Mouse (Mus musculus): Measurements from ENCODE around the gene Skap1. TPM values are rescaled to one million over a fixed set of nuclear protein-coding genes. Genes with fewer than 3 reads are reported as not detected.

Gene Skap1
- total and polyA plus RNA-seq, 3 experiments, result 0.25 to 0.98 TPM; not detected in 1

DNA sequence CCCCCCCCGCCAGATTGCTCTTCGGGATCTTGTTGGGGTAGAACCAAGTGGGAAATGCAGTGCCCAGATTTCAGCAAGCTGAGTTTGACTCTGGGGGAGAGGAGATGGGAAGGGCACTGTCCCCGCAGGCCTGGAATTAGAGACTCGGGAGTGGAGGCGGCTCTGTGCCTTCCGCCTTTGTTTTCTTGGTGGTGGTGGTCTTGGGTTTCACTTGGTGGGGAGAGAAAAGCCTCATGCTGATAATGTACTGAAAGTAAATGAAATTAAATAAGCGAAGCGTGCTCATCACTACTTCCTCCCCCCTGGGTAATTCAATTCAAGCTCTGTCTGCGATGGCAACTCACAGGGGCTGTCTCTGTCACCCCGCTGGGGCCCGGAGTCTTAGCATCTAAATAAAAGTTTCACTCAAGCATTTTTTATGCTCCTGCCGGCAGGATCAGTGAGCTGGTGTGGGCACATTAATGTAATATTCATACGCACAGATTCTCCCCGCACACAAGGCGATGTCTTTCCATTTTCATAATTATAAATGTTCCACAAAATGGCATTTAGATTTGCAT, 231.9 kb downstream of the Skap1 start:
- intact Hi-C loops (cut with DNase I), result no loop called here
- DNase-seq, result no peak
- Histone ChIP-seq H3K4me1 (ENCODE audit: control insufficient read depth, insufficient read depth, low read length) (no peaks in the 10 kb centered on the region), H3K27me3 (ENCODE audit: control insufficient read depth, insufficient read depth, low read length) (no peaks in the 10 kb centered on the region), H3K9ac (ENCODE audit: low read depth, low read length) (no peak overlapping the region), H3K79me2 (replicated peaks; ENCODE audit: control insufficient read depth, insufficient read depth, low read length) (no peaks in the 10 kb centered on the region), H3K27ac (no peak overlapping the region), H3K4me3 (no peak overlapping the region), H3K36me3 (ENCODE audit: control insufficient read depth, insufficient read depth, low read length) (no peaks in the 10 kb centered on the region)
- 82% methylated on average over 15 of the region's 15 CpGs for WGBS
- no peak for TF ChIP-seq CTCF (IDR thresholded peaks at IDR 0.05)

DNA sequence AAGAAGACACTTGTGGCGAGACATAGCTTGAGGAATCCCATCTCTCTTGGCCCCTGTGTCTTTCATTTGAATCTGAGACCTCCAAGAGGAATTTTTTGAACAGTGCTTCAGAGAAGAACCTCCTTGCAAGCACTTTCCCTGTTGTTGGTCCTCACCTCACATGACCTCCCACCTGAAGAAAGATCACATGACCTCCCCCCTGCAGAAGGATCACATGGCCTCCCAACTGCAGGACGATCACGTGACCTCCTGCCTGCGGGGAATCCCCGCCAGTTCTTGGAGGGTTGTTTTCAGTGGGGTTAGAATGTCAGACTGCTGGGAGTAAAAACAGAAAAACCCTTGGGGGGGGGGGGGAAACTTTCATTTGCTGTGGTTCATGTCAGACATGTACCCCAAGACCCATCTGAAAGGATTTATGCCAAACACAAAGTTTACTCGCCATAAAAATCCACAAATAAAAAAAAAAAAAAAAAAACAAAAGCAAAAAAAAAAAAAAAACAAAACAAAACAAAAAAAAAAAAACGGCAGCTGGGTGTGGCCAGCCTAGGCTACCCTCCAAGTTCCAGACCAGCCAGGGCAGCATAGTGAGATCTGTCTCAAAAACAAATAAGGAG, 232.6 kb downstream of the Skap1 start:
- Histone ChIP-seq H3K36me3 (ENCODE audit: control insufficient read depth, insufficient read depth, low read length) (no peaks in the 10 kb centered on the region), H3K9ac (ENCODE audit: low read depth, low read length) (no peak overlapping the region), H3K79me2 (replicated peaks; ENCODE audit: control insufficient read depth, insufficient read depth, low read length) (no peaks in the 10 kb centered on the region), H3K27me3 (ENCODE audit: control insufficient read depth, insufficient read depth, low read length) (no peaks in the 10 kb centered on the region), H3K4me1 (ENCODE audit: control insufficient read depth, insufficient read depth, low read length) (no peaks in the 10 kb centered on the region), H3K27ac (no peak overlapping the region), H3K4me3 (no peak overlapping the region)
- TF ChIP-seq EP300 (IDR thresholded peaks at IDR 0.05; ENCODE audit: insufficient read depth, low read depth, low read length) (no peak), POLR2A (IDR thresholded peaks at IDR 0.05; ENCODE audit: insufficient read depth, low read depth, low read length) (no peak), CTCF (IDR thresholded peaks at IDR 0.05) (no peak)
- WGBS, result 30% methylated on average over 7 of the region's 7 CpGs
- intact Hi-C loops (cut with DNase I), result no loop called here
- DNase-seq, result peak in 1 of 2 experiments; percentile 5

DNA sequence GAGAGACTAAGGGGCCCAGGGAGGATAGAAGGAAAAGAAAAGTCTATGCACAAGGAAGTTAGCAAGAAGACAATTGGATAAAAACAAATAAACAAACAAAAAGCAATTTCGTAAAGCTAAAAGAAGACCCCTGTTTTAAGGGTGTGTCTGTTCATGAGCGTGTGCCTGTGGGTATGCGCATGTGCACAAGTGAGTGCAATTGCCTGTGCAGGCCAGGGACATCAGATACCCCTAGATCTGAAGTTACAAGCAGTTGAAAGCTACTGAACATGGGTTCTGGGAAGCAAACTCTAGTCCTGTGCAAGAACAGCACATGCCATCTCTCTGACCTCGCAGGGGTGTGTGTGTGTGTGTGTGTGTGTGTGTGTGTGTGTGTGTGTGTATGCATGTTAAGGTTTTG, 233.1 kb downstream of the Skap1 start:
- Histone ChIP-seq H3K4me3 (no peak overlapping the region), H3K36me3 (ENCODE audit: control insufficient read depth, insufficient read depth, low read length) (no peaks in the 10 kb centered on the region), H3K27ac (no peak overlapping the region), H3K9ac (ENCODE audit: low read depth, low read length) (no peak overlapping the region), H3K4me1 (ENCODE audit: control insufficient read depth, insufficient read depth, low read length) (no peaks in the 10 kb centered on the region), H3K79me2 (replicated peaks; ENCODE audit: control insufficient read depth, insufficient read depth, low read length) (no peaks in the 10 kb centered on the region), H3K27me3 (ENCODE audit: control insufficient read depth, insufficient read depth, low read length) (no peaks in the 10 kb centered on the region)
- no peak for DNase-seq
- intact Hi-C loops (cut with DNase I), result no loop called here
- TF ChIP-seq POLR2A (IDR thresholded peaks at IDR 0.05; ENCODE audit: insufficient read depth, low read depth, low read length) (no peak), CTCF (IDR thresholded peaks at IDR 0.05) (no peak), EP300 (IDR thresholded peaks at IDR 0.05; ENCODE audit: insufficient read depth, low read depth, low read length) (no peak)
- 85% methylated on average over 4 of the region's 4 CpGs for WGBS

DNA sequence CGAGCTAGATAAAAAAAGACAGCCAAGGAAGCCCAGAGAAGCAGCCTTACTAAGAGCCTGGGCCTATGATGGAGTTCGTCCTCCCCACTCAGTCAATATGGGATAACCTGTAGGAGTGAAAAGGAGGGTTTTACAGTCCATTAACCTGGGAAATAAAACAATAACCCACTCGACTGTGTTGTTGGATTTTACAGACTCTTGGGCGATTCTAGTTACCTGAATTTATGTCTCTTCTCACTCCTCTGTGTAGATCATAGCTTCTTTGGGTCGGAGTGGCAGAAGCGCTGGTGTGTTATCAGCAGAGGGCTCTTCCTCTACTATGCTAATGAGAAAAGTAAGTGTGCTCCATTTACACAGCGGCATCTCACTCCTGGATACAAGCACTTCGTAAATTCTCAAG, 239.4 kb downstream of the Skap1 start:
- DNase-seq, result no peak
- H3K27me3 ChIP-seq (ENCODE audit: control insufficient read depth, insufficient read depth, low read length), result peaks cover 1% of the 10 kb centered on the region; the same call in 1 of the 2 replicates
- H3K9ac ChIP-seq (ENCODE audit: low read depth, low read length), result no peak overlapping the region
- no peaks in the 10 kb centered on the region for H3K79me2 ChIP-seq (replicated peaks; ENCODE audit: control insufficient read depth, insufficient read depth, low read length)
- intact Hi-C loops (cut with DNase I), result no loop called here
- no peak for TF ChIP-seq EP300 (IDR thresholded peaks at IDR 0.05; ENCODE audit: insufficient read depth, low read depth, low read length)
- no peak for TF ChIP-seq CTCF (IDR thresholded peaks at IDR 0.05)
- no peak for TF ChIP-seq POLR2A (IDR thresholded peaks at IDR 0.05; ENCODE audit: insufficient read depth, low read depth, low read length)
- no peaks in the 10 kb centered on the region for H3K36me3 ChIP-seq (ENCODE audit: control insufficient read depth, insufficient read depth, low read length)
- no peak overlapping the region for H3K27ac ChIP-seq
- WGBS, result 70% methylated on average over 8 of the region's 8 CpGs
- no peaks in the 10 kb centered on the region for H3K4me1 ChIP-seq (ENCODE audit: control insufficient read depth, insufficient read depth, low read length)
- H3K4me3 ChIP-seq, result no peak overlapping the region

DNA sequence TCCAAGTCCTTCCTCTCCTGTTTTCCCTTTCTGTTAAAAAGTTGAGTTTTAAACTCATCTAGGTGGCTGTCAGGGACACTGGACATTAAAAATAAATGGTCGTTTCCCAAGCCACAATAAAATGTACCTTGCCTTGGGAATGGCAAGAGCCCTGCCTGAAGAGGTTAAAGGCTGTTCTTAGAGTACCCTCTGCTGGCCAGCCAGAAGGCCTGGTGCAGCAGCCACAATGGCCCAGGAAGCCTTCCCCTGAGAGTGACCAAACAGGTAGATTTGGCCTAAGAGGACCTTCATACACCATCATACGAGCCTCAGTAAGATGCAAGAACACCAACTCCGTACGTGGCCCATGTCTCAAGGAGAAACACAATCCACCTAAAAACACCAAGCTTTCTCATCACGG, 246.9 kb downstream of the Skap1 start:
- TF ChIP-seq CTCF (IDR thresholded peaks at IDR 0.05) (0 out of 2 replicates have a peak, but pooled peaks have one; percentile 9), POLR2A (IDR thresholded peaks at IDR 0.05; ENCODE audit: insufficient read depth, low read depth, low read length) (no peak)
- Histone ChIP-seq H3K36me3 (ENCODE audit: control insufficient read depth, insufficient read depth, low read length) (no peaks in the 10 kb centered on the region), H3K4me3 (no peak overlapping the region), H3K9ac (ENCODE audit: low read depth, low read length) (no peak overlapping the region), H3K27me3 (ENCODE audit: control insufficient read depth, insufficient read depth, low read length) (no peaks in the 10 kb centered on the region), H3K79me2 (replicated peaks; ENCODE audit: control insufficient read depth, insufficient read depth, low read length) (no peaks in the 10 kb centered on the region), H3K27ac (no peak overlapping the region), H3K4me1 (ENCODE audit: control insufficient read depth, insufficient read depth, low read length) (no peaks in the 10 kb centered on the region)
- DNase-seq, result no peak
- intact Hi-C loops (cut with DNase I), result no loop called here
- WGBS, result 71% methylated on average over 5 of the region's 5 CpGs

DNA sequence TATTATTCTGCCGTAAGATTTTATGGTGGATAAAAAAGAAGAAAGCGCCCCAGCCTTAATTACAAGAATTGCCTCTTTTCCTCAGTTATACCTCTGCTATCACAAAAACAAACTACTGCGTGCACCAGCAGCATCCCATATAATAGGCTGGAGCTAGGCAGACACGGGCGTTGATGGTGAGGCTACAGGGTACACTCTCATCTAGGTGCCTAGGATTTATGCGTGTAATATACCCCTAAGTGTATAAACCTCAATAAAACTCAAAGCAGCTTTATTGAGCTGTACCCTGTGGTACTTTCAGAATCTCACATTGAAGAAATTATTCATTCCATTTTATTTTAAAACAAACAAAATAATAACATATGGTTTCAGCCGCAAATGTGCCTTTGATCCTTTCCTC, 247.3 kb downstream of the Skap1 start:
- no peaks in the 10 kb centered on the region for H3K4me1 ChIP-seq (ENCODE audit: control insufficient read depth, insufficient read depth, low read length)
- H3K36me3 ChIP-seq (ENCODE audit: control insufficient read depth, insufficient read depth, low read length), result no peaks in the 10 kb centered on the region
- 93% methylated on average over 7 of the region's 7 CpGs for WGBS
- H3K79me2 ChIP-seq (replicated peaks; ENCODE audit: control insufficient read depth, insufficient read depth, low read length), result no peaks in the 10 kb centered on the region
- intact Hi-C loops (cut with DNase I), result no loop called here
- no peak overlapping the region for H3K4me3 ChIP-seq
- H3K9ac ChIP-seq (ENCODE audit: low read depth, low read length), result no peak overlapping the region
- TF ChIP-seq CTCF (IDR thresholded peaks at IDR 0.05) (no peak), EP300 (IDR thresholded peaks at IDR 0.05; ENCODE audit: insufficient read depth, low read depth, low read length) (no peak), POLR2A (IDR thresholded peaks at IDR 0.05; ENCODE audit: insufficient read depth, low read depth, low read length) (no peak)
- H3K27me3 ChIP-seq (ENCODE audit: control insufficient read depth, insufficient read depth, low read length), result no peaks in the 10 kb centered on the region
- no peak for DNase-seq
- H3K27ac ChIP-seq, result no peak overlapping the region
